Mouse (Mus musculus) kidney, adult 2 months (tissue): ENCODE measurements at regions not wholly inside any gene's neighbourhood (a gene's known extent, or its start where the extent isn't known, plus 50 kb on each side); places are given as distances from the start of the nearest gene placed in this dataset.

Experiments used
- DNase-seq: peaks from one replicate; pipeline ENCODE4 v3.0.0; 2021
- H3K27ac ChIP-seq: fragments of 200-500 bp; 2 replicates; pipeline ENCODE4 v1.5.1; 2012; ENCODE audit warnings: low read depth, low read length, control low read depth, inconsistent platforms; ENCODE audit not compliant: insufficient read depth
- H3K27me3 ChIP-seq: fragments of 200-500 bp; replicated peaks from 2 replicates; pipeline ENCODE4 v1.6.1; 2012; ENCODE audit warnings: mild to moderate bottlenecking, moderate library complexity, low read length, inconsistent platforms; ENCODE audit not compliant: control insufficient read depth, insufficient read depth
- H3K36me3 ChIP-seq: fragments of 200-500 bp; 2 replicates; pipeline ENCODE4 v1.6.1; 2012; ENCODE audit warnings: mild to moderate bottlenecking, moderate library complexity, low read length, inconsistent platforms; ENCODE audit not compliant: control insufficient read depth, insufficient read depth
- H3K4me1 ChIP-seq: fragments of 200-500 bp; 2 replicates; pipeline ENCODE4 v1.6.1; 2011; ENCODE audit warnings: low read length; ENCODE audit not compliant: control insufficient read depth, insufficient read depth
- H3K4me3 ChIP-seq: fragments of 200-500 bp; 2 replicates; pipeline ENCODE4 v1.5.1; 2011; ENCODE audit warnings: mild to moderate bottlenecking, low read depth, low read length, control low read depth; ENCODE audit not compliant: insufficient read depth
- CTCF ChIP-seq: fragments of 200-500 bp; conservative IDR thresholded peaks from 2 replicates; pipeline ENCODE4 v1.5.1; 2011; ENCODE audit warnings: low read depth, mild to moderate bottlenecking, control low read depth, low read length, moderate library complexity, mixed read lengths; ENCODE audit not compliant: insufficient read depth, insufficient read length
- POLR2A ChIP-seq: fragments of 200-500 bp; IDR thresholded peaks from one replicate; pipeline ENCODE4 v1.6.1; 2011; ENCODE audit warnings: low read depth, low read length, control low read depth
- WGBS: fragments of 180-500 bp; shearing (Covaris S2); methylation state at CpG from one replicate; pipeline ENCODE4 v1.1.7; 2018; 5-methylcytosine and 5-hydroxymethylcytosine counted together

DNA sequence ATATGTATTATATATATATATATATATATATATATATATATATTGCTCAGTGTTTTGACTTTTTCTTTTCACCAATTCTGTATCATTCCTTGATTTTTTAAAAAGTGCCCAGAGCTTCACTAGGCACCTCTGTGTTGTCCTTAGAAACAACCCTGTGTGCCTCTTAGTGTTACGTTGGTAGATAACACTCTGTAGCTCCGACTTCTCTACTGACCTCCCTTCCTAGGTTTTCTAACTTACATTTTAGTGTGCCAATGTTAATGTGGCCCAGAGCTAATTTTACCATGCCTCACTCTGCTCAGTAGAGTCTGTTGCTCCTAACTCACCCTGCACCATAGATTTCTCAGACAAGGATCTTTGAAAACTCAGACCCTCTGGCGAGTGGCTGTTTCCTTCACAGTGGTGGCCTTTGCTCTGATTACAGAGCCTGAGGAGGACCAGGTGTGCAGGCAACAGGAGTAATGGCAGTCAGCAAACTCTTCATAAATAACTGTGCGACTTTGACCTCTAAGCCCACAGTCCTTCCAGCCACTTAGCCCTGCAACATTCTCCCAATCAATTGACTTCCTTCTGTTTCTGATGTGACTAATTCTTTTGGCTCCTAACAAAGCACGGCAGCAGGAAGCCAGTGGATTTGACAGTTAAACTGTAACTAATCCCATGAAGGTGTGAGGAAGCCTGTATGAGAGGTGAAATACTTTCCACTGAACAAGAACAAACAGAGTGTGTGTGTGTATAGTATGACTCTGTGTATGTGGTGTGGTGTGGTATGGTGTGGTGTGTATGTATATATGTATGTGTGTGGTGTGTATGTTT lies 53.6 kb upstream of the Actr3 start:
- peak overlapping the region; percentile 53 for H3K27ac ChIP-seq
- H3K36me3 ChIP-seq, result no peaks in the 10 kb centered on the region
- peak; percentile 54 for DNase-seq
- peaks cover 4% of the 10 kb centered on the region; the same call in 1 of the 2 replicates for H3K4me1 ChIP-seq
- 38% methylated on average over 5 of the region's 5 CpGs for WGBS
- H3K27me3 ChIP-seq, result no peaks in the 10 kb centered on the region
- no peak overlapping the region for H3K4me3 ChIP-seq
- TF ChIP-seq CTCF, result no peak
- TF ChIP-seq POLR2A, result no peak

- WGBS, result 80% methylated on average over 5 of the region's 5 CpGs
- TF ChIP-seq POLR2A (no peak), CTCF (no peak)
- H3K36me3 ChIP-seq, result no peaks in the 10 kb centered on the region
These were observed 55.5 kb upstream of the Actr3 start for GRCm38 (mm10) chr1:125491014-125491413.

DNA sequence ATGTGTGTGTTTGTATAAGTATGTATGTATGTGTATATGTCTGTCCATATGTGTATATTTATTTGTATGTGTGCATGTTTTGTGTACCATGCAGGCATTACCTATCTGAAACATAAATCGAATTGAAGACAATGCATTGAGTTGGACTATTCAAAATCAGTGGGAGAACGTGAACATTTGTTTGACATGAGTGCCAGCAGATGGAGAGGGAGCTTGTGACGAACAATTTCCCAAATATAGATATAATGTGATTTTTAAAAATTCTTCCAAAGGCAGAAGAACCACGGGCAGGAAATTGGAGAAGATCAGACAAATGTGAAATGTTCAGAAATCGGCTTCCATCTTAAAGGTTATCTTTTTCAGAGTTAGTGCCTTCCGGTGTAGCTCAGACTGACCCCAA lies 59.1 kb upstream of the Actr3 start:
- no peaks in the 10 kb centered on the region for H3K4me1 ChIP-seq
- no peak overlapping the region for H3K27ac ChIP-seq
- no peaks in the 10 kb centered on the region for H3K27me3 ChIP-seq
- 88% methylated on average over 6 of the region's 6 CpGs for WGBS
- no peak for DNase-seq
- no peak for TF ChIP-seq POLR2A
- no peak for TF ChIP-seq CTCF
- H3K4me3 ChIP-seq, result no peak overlapping the region
- H3K36me3 ChIP-seq, result no peaks in the 10 kb centered on the region

More at GRCm38 (mm10) chr1:125491014-125491413, 55.5 kb upstream of the Actr3 start:
- peaks cover 4% of the 10 kb centered on the region; the same call in 1 of the 2 replicates for H3K4me1 ChIP-seq
- no peak overlapping the region for H3K4me3 ChIP-seq
- DNase-seq, result no peak
- no peak overlapping the region for H3K27ac ChIP-seq
- no peaks in the 10 kb centered on the region for H3K27me3 ChIP-seq

DNA sequence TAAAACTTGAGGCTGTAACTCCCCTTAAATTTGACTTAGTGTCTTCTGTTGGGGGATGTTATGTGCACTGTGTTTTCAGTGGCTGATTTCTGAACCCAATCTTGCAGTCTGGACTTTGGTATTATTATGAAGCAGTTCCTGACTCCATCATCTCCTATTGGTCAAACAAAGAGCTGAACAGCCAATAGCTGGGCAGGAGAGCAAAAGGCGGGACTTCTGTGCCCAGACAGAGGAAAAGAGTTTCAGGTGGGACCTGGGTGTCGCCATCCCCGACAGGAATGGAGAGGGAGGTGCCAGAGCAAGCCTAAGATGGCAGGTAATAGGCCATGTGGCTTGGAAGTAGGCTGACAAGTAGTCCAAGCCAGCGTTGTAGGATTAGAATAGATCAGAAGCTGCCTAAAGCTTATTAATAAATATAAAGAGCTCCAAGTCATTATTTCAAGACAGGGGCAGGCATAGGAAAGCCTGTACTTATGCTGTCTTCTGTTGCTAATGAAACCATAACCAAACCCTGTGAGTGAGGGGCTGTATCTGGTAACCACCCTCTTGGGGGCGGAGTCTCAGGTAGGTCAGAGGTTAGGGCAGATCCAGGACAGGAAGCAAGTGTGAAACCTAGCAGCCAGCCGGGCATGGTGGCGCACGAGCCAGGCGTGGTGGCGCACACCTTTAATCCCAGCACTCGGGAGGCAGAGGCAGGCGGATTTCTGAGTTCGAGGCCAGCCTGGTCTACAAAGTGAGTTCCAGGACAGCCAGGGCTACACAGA lies 60.0 kb upstream of the Actr3 start:
- Histone ChIP-seq H3K4me3 (no peak overlapping the region), H3K27me3 (no peaks in the 10 kb centered on the region), H3K27ac (no peak overlapping the region), H3K4me1 (no peaks in the 10 kb centered on the region), H3K36me3 (no peaks in the 10 kb centered on the region)
- DNase-seq, result no peak
- 87% methylated on average over 12 of the region's 13 CpGs for WGBS
- TF ChIP-seq POLR2A (no peak), CTCF (no peak)

DNA sequence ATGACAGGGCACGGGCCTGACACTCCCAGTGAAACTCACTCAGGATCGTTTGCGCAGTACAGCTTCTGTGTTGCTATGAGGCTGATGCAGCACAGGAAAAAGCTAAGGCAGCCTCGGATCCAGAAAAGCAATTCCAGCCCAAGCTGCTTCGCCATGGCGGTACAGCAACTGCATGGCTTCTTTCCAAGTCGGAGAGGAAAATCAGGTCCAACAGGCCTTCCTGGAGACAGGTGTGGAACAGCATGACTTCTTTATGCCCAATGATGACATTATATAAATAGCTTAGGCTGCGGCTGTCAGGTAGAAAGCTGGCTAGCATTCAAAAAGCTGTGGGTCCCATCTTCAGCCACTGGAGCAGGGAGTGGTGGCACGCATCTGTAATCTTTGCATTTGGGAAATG lies 61.5 kb upstream of the Actr3 start:
- Histone ChIP-seq H3K4me1 (no peaks in the 10 kb centered on the region), H3K4me3 (no peak overlapping the region), H3K27me3 (no peaks in the 10 kb centered on the region), H3K27ac (no peak overlapping the region), H3K36me3 (no peaks in the 10 kb centered on the region)
- TF ChIP-seq POLR2A, result no peak
- TF ChIP-seq CTCF, result no peak
- 86% methylated on average over 9 of the region's 9 CpGs for WGBS
- DNase-seq, result no peak

- no peaks in the 10 kb centered on the region for H3K4me1 ChIP-seq
- H3K36me3 ChIP-seq, result no peaks in the 10 kb centered on the region
- TF ChIP-seq POLR2A (no peak), CTCF (no peak)
- no peak for DNase-seq
- H3K27ac ChIP-seq, result no peak overlapping the region
- no peaks in the 10 kb centered on the region for H3K27me3 ChIP-seq
- H3K4me3 ChIP-seq, result no peak overlapping the region
- 90% methylated on average over 4 of the region's 4 CpGs for WGBS
These were observed 58.4 kb upstream of the Slc35f5 start for GRCm38 (mm10) chr1:125501964-125502517.

- Histone ChIP-seq H3K4me3 (no peak overlapping the region), H3K27me3 (no peaks in the 10 kb centered on the region), H3K27ac (no peak overlapping the region), H3K36me3 (no peaks in the 10 kb centered on the region), H3K4me1 (no peaks in the 10 kb centered on the region)
- no peak for TF ChIP-seq POLR2A
- no peak for TF ChIP-seq CTCF
- WGBS, result 89% methylated on average over 4 of the region's 4 CpGs
- no peak for DNase-seq
These were observed 56.5 kb upstream of the Slc35f5 start for GRCm38 (mm10) chr1:125503878-125504277.
